Comparison of ENCODE assay signal across 20 mouse cellular contexts in genomic region chr8:22143764-22144491, GRCm38 (mm10). TPM values are rescaled to one million over a fixed set of nuclear protein-coding genes. Genes with fewer than 3 reads are reported as not detected.
DNase-seq lines count a peak whose midpoint lies in the region; ATAC-seq lines count a peak whose summit lies in the region.
"Had no signal": no experiment of that assay in that cellular context is flagged by ENCODE, and none has a peak within 500 bp of the region (broad histone marks: within the 10 kb centered on the region; RNA-seq: fewer than 3 reads in every experiment).

No protein-coding gene starts in this region.

- H3K36me3 ChIP-seq in intestine, embryonic 14.5 days (ENCODE audit: control insufficient read depth, insufficient read depth, low read length), result peaks cover 3% of the 10 kb centered on the region; the same call in 1 of the 2 replicates
- H3K36me3 ChIP-seq in intestine, embryonic 15.5 days, result no peaks in the 10 kb centered on the region
- no peaks in the 10 kb centered on the region for H3K36me3 ChIP-seq in liver, embryonic 16.5 days (ENCODE audit: control insufficient read depth, insufficient read depth)

- WGBS in intestine, embryonic 14.5 days, result 88% methylated on average over 1 of the region's 1 CpGs
- 81% methylated on average over 1 of the region's 1 CpGs for WGBS in intestine, embryonic 15.5 days
- 29% methylated on average over 1 of the region's 1 CpGs for WGBS in liver, embryonic 16.5 days (ENCODE audit: insufficient replicate concordance)

- DNase-seq in heart, adult 11 months, result peak; percentile 39
- DNase-seq in heart, postnatal 4 days, result no peak
- peak; percentile 7 for DNase-seq in intestine, embryonic 14.5 days (ENCODE audit: low spot score)
- DNase-seq in right cerebral cortex, adult 18-20 months, result no peak
- DNase-seq: cerebellum, adult 9-10 months; gastrocnemius, postnatal 10 days; kidney, adult 8-10 months; kidney, postnatal 4 days; left cerebral cortex, postnatal 4 days; right cerebral cortex, postnatal 25 days; thymus, postnatal 25 days had no signal

- no peaks in the 10 kb centered on the region for H3K27me3 ChIP-seq in intestine, embryonic 14.5 days (replicated peaks; ENCODE audit: control insufficient read depth, insufficient read depth, low read length)
- no peaks in the 10 kb centered on the region for H3K27me3 ChIP-seq in intestine, embryonic 15.5 days (replicated peaks)
- H3K27me3 ChIP-seq in liver, embryonic 16.5 days (ENCODE audit: control insufficient read depth, insufficient read depth, low read depth, low read length), result no peaks in the 10 kb centered on the region
- H3K27me3 ChIP-seq: CH12.LX; forebrain, embryonic 12.5 days; lung, embryonic 15.5 days; megakaryocyte, embryonic 14.5 days; Patski had no signal

- H3K4me3 ChIP-seq in intestine, embryonic 14.5 days (ENCODE audit: low read depth, low read length), result no peak overlapping the region
- H3K4me3 ChIP-seq in intestine, embryonic 15.5 days (replicated peaks), result no peak overlapping the region
- no peak overlapping the region for H3K4me3 ChIP-seq in liver, embryonic 16.5 days (ENCODE audit: low read depth, low read length)
- H3K4me3 ChIP-seq: forebrain, embryonic 12.5 days; lung, embryonic 15.5 days; megakaryocyte, embryonic 14.5 days had no signal

- no peak overlapping the region for H3K4me2 ChIP-seq in intestine, embryonic 14.5 days (ENCODE audit: low read length)
- no peak overlapping the region for H3K4me2 ChIP-seq in intestine, embryonic 15.5 days (replicated peaks)
- no peak overlapping the region for H3K4me2 ChIP-seq in liver, embryonic 16.5 days (ENCODE audit: low read depth, low read length)
- H3K4me2 ChIP-seq: forebrain, embryonic 12.5 days; lung, embryonic 15.5 days had no signal

- no peak for ATAC-seq in intestine, embryonic 14.5 days (replicated peaks; ENCODE audit: low FRiP score, low TSS enrichment, low read depth)
- no peak for ATAC-seq in intestine, embryonic 15.5 days
- ATAC-seq in erythroid progenitor cell, adult 5-6 weeks (replicated peaks; ENCODE audit: low FRiP score, poor library complexity, severe bottlenecking), result peak; percentile 56
- peak; percentile 71 for ATAC-seq in liver, embryonic 16.5 days (ENCODE audit: low read depth)
- ATAC-seq: Patski had no signal

- H3K4me1 ChIP-seq in intestine, embryonic 14.5 days (replicated peaks; ENCODE audit: control insufficient read depth, insufficient read depth, low read length), result no peaks in the 10 kb centered on the region
- H3K4me1 ChIP-seq in intestine, embryonic 15.5 days (replicated peaks), result no peaks in the 10 kb centered on the region
- no peaks in the 10 kb centered on the region; the same call in none of the 2 replicates for H3K4me1 ChIP-seq in liver, embryonic 16.5 days (ENCODE audit: control insufficient read depth, low read depth, low read length)
- H3K4me1 ChIP-seq: forebrain, embryonic 12.5 days; lung, embryonic 15.5 days; megakaryocyte, embryonic 14.5 days had no signal

- H3K27ac ChIP-seq in intestine, embryonic 14.5 days (ENCODE audit: low read depth), result no peak overlapping the region
- no peak overlapping the region for H3K27ac ChIP-seq in intestine, embryonic 15.5 days
- no peak overlapping the region for H3K27ac ChIP-seq in liver, embryonic 16.5 days (ENCODE audit: low read length)
- H3K27ac ChIP-seq: forebrain, embryonic 12.5 days; lung, embryonic 15.5 days had no signal

- no peaks in the 10 kb centered on the region for H3K9me3 ChIP-seq in intestine, embryonic 14.5 days (ENCODE audit: control insufficient read depth, low read length)
- H3K9me3 ChIP-seq in intestine, embryonic 15.5 days, result no peaks in the 10 kb centered on the region
- H3K9me3 ChIP-seq in liver, embryonic 16.5 days (replicated peaks; ENCODE audit: control insufficient read depth, low read length), result no peaks in the 10 kb centered on the region
- H3K9me3 ChIP-seq: forebrain, embryonic 12.5 days; lung, embryonic 15.5 days had no signal

- no peak overlapping the region for H3K9ac ChIP-seq in intestine, embryonic 14.5 days (ENCODE audit: low read length)
- H3K9ac ChIP-seq in intestine, embryonic 15.5 days, result no peak overlapping the region
- H3K9ac ChIP-seq in liver, embryonic 16.5 days (ENCODE audit: low read depth, low read length), result no peak overlapping the region
- H3K9ac ChIP-seq: forebrain, embryonic 12.5 days; lung, embryonic 15.5 days had no signal

RNA-seq across cellular contexts. Expression of gene Nek5, which starts 19.1 kb away (rescaled TPM):
- total RNA-seq in heart, postnatal 4 days (2021), result not detected
- polyA plus RNA-seq in intestine, embryonic 14.5 days (2014; fragmentation: Nextera tagmentation; extraction: Ambion mirVana), result 0.12 and 0.24 TPM in 2 replicates
- polyA plus RNA-seq in intestine, embryonic 15.5 days (2015; fragmentation: Nextera tagmentation; extraction: Ambion mirVana), result 0.26 and 0.32 TPM in 2 replicates
- total RNA-seq in erythroid progenitor cell, adult 5-6 weeks (2015; ENCODE audit: low replicate concordance), result not detected in 2 replicates
- not detected in 2 replicates for total RNA-seq in erythroid progenitor cell, adult 5-6 weeks (2017; ENCODE audit: low replicate concordance)
- polyA plus RNA-seq in liver, embryonic 16.5 days (2015; fragmentation: Nextera tagmentation; extraction: Ambion mirVana), result 0.06 and 0.15 TPM in 2 replicates
- total RNA-seq: CH12.LX; gastrocnemius, postnatal 10 days had no signal
- polyA plus RNA-seq: embryonic facial prominence, embryonic 11.5 days had no signal

RNA-seq across cellular contexts. Expression of gene Nek3, which starts 22.3 kb away (rescaled TPM):
- total RNA-seq in heart, postnatal 4 days (2021), result 1 to 10 TPM; 1.9 to 2.4 TPM
- polyA plus RNA-seq in intestine, embryonic 14.5 days (2014; fragmentation: Nextera tagmentation; extraction: Ambion mirVana), result 4.4 and 5.6 TPM in 2 replicates
- polyA plus RNA-seq in intestine, embryonic 15.5 days (2015; fragmentation: Nextera tagmentation; extraction: Ambion mirVana), result 4.6 and 5.0 TPM in 2 replicates
- 18.9 and 45.0 TPM in 2 replicates for total RNA-seq in erythroid progenitor cell, adult 5-6 weeks (2015; ENCODE audit: low replicate concordance)
- 39.0 and 46.9 TPM in 2 replicates for total RNA-seq in erythroid progenitor cell, adult 5-6 weeks (2017; ENCODE audit: low replicate concordance)
- 1.3 and 1.4 TPM in 2 replicates for polyA plus RNA-seq in liver, embryonic 16.5 days (2015; fragmentation: Nextera tagmentation; extraction: Ambion mirVana)

RNA-seq across cellular contexts. Expression of gene Ckap2, which starts 41.7 kb away (rescaled TPM):
- 10 to 100 TPM; 32.1 to 34.8 TPM for total RNA-seq in heart, postnatal 4 days (2021)
- polyA plus RNA-seq in intestine, embryonic 14.5 days (2014; fragmentation: Nextera tagmentation; extraction: Ambion mirVana), result 50.9 and 54.9 TPM in 2 replicates
- 34.0 and 40.7 TPM in 2 replicates for polyA plus RNA-seq in intestine, embryonic 15.5 days (2015; fragmentation: Nextera tagmentation; extraction: Ambion mirVana)
- total RNA-seq in erythroid progenitor cell, adult 5-6 weeks (2015; ENCODE audit: low replicate concordance), result 292 and 294 TPM in 2 replicates
- total RNA-seq in erythroid progenitor cell, adult 5-6 weeks (2017; ENCODE audit: low replicate concordance), result 270 and 283 TPM in 2 replicates
- 19.9 and 22.1 TPM in 2 replicates for polyA plus RNA-seq in liver, embryonic 16.5 days (2015; fragmentation: Nextera tagmentation; extraction: Ambion mirVana)

RNA-seq across cellular contexts. Expression of gene Vps36, which starts 48.7 kb away (rescaled TPM):
- 10 to 100 TPM; 31.4 to 34.2 TPM for total RNA-seq in heart, postnatal 4 days (2021)
- 41.3 and 47.6 TPM in 2 replicates for polyA plus RNA-seq in intestine, embryonic 14.5 days (2014; fragmentation: Nextera tagmentation; extraction: Ambion mirVana)
- 34.6 and 37.1 TPM in 2 replicates for polyA plus RNA-seq in intestine, embryonic 15.5 days (2015; fragmentation: Nextera tagmentation; extraction: Ambion mirVana)
- 7.1 and 7.2 TPM in 2 replicates for total RNA-seq in erythroid progenitor cell, adult 5-6 weeks (2015; ENCODE audit: low replicate concordance)
- 6.0 and 6.1 TPM in 2 replicates for total RNA-seq in erythroid progenitor cell, adult 5-6 weeks (2017; ENCODE audit: low replicate concordance)
- 7.5 and 7.6 TPM in 2 replicates for polyA plus RNA-seq in liver, embryonic 16.5 days (2015; fragmentation: Nextera tagmentation; extraction: Ambion mirVana)

Comparison
In these comparisons a context has a peak if more than half of its experiments do, and no peak if none do; other contexts are left out.
1. DNase-seq: peak in heart, adult 11 months (single experiment) and intestine, embryonic 14.5 days (single experiment); none in heart, postnatal 4 days (single experiment) and right cerebral cortex, adult 18-20 months (single experiment).
2. ATAC-seq: peak in erythroid progenitor cell, adult 5-6 weeks (single experiment) and liver, embryonic 16.5 days (single experiment); none in intestine, embryonic 14.5 days (single experiment) and intestine, embryonic 15.5 days (single experiment).